Mouse (Mus musculus): ENCODE measurements around the gene Plekhg5.
A peak's percentile ranks its signal among the peaks of the same experiment; 100 is the strongest.

Gene Plekhg5

DNA sequence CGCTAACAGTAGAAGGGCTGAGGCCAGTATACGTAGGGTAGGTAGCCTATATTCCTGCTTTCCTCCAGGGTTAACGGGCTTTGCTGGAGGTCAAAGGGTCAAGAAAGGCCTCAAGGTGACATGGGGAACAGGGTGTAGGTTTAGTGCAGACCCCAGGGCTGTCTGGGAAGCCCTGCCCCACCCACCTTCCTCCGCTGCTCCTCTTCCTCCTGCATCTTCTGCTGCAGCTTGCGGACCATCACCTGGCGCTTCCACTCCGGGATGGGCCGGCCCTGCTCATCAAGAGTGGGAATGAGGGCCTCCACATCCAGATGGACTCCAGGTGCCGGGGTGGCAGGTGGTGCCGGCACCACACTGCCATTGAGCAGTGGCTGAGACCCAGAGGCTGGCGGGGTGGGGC, 55.6 kb downstream of the Plekhg5 start:
- DNase-seq: no peak

DNA sequence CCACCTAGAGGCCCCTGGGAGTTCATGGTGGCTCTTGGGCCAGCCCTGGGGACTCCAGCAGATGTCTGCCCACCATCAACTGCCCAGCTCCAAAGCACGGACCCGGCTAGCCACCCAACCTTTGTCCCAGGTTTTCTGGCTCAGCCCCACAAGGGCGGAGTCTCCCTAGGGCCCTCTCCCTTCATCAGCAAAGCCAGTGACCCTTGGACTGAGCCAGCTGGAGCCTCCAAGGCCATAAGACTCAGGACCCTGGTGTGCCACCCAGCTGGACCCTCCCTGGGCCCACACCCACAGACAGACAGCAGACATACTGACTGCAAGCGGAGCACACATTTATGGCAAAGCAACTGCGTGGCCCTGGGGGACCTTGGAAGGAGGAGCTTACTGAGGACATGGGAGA, 56.5 kb downstream of the Plekhg5 start:
- DNase-seq: no peak

DNA sequence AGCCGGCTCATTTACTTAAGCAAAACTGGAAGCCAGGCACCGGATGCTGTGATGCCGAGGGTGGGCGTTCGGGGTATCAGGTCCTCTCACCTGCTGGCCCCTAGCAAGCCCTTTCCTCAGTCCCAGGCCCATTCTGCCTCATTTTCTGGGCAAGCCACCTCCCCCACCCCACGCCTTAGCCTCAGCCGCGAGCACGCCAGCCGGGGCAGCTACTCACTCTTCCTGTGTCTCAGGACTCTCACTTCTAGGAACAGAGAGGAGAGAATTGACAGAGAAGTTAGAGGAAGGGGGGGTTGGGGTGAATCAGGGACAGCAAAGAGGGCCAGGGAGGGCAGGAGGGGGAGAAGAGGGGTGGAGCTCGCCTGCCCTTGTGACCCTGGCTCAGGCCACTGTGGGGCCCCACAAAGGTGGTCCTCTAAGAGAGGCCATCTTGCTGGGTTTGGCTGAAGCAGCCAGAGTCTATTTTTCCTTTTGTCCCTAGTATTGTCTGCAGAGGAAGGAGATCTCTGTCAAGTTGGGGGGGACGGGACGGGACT, 57.2 kb downstream of the Plekhg5 start:
- DNase-seq: no peak

DNA sequence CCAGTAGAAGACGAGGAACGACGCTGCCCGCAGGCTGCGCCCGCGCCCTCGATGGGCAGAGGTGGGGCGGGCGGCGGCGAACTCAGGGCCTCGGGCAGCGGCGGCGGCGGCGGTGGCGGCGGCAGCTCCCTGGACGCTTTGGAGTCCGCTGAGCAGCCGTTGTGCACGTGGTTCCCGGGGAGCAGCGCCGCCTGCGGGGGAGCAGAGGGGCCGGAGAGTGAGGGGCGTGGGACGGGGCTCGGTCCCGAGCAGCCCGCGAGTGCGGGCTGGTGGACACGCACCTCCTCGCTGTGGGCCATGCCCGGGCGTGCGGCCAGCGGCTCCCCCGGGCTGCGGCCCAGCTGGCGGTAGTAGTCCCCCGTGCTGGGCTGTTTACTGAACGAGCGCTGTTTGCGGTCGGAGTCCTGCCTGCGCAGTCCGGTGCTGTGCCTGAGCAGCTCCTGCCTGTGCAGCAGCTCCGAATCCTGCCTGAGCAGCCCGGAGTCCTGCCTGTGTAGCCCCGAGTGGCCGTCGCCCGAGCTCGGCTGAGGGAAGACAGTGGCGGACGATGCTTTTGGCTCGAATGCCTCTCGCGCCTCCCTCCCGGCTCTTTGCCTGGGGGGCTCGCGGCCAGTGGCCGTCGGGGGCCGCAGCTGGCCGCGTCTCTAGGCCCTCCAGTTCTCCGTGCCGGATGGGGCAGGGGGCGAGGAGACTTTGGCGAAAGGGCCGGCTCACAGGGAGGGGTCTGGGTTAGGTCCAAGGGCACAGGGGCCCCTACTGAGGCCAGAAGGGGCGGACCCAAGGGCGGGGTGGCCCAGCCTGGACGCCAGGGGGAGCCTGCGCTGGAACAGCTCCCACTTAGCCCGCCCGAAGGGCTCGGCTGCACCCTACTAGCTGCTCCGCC, 58.7 kb downstream of the Plekhg5 start:
- peak; percentile 39 for DNase-seq

DNA sequence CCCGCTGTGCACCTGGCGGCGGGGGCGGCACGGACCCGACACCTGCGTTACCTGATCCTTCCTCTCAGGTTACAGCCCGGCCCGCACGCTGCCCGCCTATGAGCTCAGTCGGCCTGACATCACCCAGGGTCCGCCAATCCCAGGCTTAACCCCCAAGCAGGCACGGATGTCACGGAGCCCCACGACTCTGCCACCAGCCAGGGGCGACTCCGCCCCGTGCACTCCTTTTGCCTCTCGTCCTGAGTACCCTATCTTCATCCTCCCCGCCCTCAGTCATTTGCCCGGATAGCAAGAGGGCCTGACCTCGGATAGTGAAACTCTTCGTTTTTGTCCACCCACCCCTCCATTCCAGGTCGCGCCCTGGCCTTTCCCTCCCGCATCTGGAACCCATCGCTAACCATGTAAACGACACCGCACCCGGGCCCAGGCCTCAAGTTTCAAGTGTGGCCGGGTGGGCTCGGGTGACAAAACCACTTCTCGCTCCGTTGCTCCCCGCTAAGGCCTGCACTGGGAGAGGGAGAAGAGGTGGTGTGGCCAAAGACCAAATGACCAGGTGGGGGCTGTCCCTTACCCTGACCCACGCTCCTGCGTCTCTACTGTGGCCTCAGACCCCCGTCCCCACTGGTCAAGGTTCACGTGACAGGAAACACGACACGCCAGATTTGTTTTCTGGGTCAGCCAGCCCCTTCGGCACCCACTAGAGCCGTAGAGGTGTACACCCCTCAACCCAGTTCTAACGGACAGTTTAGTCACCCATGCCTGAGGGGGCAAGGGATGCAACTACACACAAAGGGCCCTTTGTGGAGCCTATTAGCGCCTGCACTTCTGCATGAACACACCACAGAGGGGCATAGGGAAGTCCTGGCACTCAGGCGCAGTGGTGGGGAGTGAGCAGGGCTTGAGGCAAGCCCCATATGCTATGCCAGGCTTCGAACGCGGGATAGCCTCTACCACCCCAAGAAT, 59.8 kb downstream of the Plekhg5 start:
- DNase-seq: no peak

DNA sequence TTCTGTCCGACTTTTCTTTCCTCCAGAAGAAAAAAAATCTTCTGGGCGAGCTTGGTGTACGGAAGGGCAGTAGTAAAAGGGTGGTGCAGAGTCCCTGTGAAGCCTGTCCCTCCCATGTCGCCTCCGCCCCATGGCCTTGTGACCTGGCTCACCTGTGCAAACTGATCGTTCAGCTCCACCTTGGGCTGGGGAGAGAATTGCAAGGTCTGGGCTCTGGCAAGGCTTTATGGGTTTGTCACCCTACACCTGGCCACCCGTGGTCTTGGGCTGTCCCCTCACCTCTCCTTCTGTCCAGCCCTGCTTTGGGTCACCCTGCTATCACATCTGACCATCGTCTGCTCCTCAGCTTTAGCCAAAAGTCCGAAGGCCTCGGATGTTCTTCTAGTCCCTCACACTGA, 60.5 kb downstream of the Plekhg5 start:
- DNase-seq: no peak

DNA sequence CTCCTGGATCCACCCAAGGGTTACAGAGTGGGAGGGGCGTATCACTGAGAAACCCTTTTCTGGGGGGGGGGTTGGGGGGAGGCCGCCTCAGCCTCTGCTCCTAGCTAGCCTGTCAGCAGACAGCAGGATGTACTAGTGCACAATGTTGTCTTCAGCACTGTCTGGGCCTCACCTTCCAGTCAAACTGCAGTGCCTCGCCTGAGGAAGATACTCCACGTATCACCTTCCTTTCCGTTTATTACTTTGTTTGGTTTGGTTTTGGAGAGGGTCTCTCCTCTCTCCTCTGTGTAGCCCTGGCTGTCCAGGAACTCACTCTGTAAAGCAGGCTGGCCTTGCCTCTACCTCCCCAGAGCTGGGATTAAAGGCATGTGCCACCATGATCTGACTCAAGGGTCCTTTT, 60.9 kb downstream of the Plekhg5 start:
- DNase-seq: no peak

DNA sequence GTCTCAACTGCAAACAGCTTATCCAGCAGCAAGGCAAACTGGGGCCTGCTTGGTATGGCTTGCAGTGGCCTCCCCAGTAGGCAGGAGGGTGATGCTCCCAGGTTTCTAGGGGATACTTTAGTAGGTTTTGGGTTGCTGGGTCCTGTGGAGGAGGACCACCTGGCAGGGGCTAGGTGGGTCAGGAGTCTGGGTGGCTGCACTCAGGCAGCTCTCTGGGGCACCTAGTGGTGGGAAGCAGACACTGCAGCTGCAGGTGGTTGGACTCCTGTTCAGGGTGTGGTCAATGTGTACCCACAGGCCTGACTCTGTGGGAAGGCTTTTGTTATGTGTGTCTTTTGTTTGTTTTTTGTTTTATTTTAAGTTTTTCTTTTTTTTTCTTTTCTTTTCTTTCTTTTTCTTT, 62.2 kb downstream of the Plekhg5 start:
- peak; percentile 44 for DNase-seq

DNA sequence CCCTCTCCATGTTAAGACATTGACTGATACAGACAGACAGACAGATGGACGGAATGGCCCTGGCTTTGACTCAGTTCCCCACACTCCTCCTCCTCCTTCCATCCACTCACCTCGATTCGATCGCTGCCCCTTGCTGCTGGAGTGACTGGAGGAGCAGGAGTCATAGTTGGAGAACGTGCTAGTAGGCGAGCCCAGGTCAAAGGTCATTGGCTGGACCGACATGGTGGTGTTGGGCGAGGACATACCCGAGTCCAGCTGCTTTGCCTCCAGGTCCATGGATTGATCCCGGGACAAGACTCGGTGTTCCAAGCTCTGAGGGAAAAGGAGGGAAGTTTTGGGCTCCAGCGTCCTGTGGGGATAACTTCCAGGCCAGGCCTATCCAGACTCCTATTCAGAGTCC, 63.1 kb downstream of the Plekhg5 start:
- no peak for DNase-seq

DNA sequence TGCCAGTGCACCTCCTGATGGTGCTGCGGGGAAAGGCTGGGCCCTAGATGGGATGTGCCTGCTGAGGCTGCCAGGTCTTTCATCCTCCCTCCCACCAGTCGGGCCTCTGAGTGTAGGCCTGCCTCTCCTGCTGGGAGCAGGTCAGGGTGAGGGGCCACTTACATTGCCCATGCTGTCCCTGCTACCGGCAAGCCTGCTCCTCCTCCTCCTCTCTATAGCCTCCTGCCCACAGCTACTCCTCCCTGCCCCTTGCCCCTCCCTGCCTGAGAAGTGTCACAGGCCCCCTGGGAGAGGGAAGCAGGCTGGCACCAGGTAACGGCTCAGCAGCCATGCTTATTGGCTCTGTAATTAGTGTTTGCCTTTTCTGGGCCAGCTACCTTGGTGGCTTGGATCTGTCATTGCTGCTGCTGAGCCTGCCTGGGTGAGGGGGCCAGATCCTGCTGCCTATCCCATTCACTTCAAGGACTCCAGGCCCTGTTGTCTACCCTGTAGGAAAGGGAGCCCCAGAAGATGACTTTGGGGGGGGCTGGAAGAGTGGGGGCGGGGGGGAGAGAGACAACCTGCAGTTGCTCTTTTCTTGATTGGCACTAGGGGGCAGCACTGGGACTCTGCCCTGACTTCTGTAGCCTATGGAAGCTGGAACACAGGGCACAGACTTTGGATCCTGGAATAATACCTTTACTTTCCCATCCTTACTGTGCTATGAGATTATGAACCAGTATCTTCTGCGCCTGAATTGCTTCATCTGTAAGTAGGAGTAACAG, 64.0 kb downstream of the Plekhg5 start:
- no peak for DNase-seq

DNA sequence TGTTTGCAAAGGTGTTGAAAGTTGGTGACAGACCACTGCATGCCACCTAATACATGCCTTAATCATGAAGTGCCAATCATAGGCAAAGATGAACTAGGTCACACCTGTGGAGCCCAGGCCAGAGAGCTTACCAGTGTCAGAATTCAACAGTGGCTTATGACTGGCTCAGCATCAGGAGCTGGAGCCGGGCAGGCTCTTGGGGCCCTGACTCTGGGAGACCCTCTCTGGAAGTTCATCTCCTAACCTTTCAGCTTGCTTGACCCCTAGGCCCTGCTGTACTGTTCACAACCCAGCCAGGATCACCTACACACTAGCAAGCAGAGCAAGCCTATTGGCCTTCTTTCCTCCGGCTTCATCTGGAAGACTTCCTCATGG, 64.6 kb downstream of the Plekhg5 start:
- no peak for DNase-seq

DNA sequence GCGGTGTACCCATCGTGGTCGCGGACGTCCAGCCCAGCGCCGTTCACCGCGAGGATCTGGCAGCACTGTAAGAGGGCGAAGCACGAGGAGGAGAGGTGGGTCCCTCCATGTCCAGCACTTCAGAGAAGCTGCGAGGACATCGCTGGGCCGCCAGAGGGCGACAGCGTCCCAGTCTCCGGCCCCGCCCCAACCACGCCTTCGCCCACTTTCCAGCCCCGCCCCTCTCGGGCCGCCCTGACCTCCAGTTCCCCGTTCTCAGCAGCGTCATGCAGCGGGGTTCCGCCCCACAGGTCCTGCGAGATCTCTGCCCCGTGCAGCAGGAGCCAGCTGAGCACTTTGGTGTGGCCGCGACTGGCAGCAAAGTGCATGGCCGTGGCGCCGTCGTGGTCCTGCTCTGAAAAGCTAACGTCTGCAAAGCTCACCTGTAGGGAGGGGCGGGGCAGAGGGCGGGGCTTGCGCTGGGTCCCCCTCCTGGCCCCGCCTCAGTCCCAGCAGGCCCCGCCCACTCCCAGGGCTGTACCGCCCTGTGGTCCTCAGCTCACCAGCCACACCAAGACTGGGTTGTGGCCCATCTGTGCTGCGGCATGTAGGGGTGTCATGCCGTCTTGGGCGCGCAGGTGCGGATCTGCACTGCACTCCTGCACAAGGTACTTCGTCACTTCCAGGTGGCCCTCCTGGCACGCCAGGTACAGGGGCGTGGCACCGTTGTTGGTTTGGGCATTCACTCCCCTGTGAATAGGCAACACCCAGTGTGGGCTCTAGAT, 66.4 kb downstream of the Plekhg5 start:
- peak; percentile 76 for DNase-seq

DNA sequence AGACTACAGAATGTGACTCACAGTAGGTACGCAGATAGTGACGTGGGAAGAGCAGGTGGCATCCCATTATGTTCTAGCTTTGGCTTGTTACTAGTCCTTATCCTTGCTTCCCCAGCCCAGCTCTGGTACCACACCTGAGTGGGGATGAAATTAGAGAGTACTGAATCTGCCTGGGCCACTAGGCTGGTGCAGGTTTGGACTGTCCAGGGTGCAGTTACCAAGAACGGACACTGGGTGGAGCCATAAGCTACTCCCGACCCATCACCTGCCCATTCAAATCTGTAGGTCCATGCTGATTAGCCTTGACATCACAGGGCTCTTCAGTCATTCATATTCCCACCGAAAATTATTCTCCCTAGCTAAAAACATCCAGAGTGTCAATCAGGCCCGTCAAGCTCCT, 68.1 kb downstream of the Plekhg5 start:
- DNase-seq: no peak

DNA sequence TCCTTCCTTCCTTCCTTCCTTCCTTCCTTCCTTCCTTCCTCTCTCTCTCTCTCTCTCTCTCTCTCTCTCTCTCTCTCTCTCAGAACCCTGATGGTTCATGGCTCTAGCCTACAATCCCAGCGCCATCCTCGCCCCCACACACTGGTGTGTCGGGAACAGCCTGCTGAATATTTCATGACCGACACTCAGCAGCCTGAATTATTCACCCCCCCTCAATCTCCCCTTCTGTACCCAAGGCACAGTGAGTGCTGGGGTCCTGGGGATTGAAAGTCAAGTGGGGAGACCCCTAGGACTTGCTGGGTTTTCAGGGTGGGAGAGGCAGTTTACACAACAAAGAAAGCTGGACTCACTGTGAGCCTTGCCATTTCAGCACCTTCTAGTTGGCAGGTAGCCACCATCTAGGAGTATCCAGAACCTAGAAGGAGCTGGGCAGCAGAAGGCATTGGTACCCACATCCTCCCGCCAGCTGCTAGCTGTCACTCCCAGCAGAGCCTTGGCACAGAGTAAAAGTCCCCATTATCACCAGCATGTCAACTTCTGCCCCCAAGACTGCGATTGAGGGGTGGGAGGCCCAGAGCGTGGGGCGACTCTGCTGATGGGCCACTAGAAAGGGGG, 69.3 kb downstream of the Plekhg5 start:
- peak; percentile 72 for DNase-seq

DNA sequence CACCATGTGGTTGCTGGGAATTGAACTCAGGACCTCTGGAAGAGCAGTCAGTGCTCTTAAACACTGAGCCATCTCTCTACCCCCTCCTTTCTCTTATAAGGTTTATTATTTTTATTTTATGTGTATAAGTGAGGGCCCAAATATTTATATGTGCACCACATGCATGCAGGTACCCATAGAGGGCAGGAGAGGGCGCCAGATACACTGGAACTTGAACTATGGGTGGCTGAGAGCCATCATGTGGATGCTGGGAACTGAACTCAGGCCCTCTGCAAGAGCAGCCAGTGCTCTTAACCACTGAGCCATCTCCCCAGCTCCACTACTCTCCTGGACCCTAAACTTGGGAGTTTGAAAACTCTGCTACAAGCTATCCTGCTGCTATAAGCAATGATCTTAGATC, 71.3 kb downstream of the Plekhg5 start:
- DNase-seq: no peak

DNA sequence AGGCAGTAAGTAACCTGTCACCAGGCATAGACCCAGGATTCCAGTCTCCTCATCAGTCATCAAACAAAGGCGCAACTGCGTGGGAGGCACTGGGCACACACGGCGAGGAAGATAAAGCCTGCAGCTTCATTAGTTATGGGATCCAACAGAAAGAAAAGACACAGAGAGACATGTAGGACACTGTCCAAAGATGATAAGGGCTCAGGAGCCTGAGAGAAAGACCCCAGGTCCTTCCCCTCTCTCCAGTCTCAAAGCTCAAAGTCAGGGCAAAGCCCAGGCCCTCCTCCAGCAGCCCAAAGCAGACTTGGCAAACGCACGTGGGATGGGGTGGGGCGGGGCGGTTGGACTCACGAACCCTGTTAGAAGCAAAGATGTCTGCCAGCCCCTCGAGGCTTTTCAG, 73.2 kb downstream of the Plekhg5 start:
- DNase-seq: no peak

DNA sequence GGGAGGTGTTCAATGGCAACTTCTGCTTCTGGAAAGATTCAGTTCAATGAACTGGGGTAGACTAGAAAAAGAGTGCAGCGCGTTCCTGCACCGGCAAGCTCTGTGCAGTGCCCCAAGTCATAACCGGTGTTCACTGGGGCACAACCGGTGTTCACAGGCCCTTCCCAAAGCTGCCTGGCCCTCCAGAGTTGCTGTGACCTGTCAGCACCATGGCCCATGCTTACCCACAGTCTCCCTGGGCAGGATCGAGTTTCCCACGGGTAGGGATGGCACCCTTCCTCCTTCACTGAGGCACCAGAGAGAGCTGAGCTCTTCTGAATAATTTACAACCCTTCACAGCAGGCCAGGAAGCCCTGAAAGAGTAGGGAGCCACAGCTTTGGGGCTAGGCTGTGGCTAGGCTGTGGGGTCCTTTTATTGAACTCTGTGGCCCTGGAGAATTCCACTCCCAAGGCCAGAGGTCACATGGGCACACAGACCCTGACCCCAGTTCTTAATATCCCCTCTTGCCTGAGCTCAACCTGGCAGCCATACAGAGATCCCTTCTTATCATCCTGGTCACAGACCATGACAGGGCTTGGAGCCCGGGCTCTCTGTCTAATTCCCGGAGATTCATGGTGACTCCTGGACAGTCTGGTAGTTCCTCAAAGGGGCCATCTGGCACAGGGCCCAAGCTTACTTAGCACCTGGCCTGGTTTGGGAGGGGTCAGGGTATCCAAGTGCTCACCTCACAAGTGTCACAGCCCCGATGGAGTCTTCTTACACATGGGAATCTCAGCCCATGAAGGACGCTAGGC, 73.9 kb downstream of the Plekhg5 start:
- no peak for DNase-seq

DNA sequence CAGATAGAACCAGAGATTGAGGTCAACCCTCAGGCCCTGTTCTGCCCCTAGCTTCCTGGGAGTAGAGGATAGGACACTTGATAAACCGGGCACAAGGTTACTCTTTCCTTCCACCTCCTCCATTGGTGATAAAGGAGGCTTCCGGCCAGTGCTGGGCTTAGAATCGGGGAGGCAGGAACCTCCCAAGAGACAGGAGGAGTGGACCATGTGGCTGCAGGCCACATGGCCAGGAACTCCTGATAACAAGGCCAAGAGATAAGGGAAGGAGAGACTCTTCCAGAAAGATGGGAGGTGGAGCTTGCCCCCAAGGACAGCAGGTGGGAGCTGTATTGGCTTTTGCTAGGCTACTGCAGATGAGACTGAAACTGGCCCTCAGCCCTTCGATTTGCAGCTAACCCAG, 78.2 kb downstream of the Plekhg5 start:
- DNase-seq: no peak

DNA sequence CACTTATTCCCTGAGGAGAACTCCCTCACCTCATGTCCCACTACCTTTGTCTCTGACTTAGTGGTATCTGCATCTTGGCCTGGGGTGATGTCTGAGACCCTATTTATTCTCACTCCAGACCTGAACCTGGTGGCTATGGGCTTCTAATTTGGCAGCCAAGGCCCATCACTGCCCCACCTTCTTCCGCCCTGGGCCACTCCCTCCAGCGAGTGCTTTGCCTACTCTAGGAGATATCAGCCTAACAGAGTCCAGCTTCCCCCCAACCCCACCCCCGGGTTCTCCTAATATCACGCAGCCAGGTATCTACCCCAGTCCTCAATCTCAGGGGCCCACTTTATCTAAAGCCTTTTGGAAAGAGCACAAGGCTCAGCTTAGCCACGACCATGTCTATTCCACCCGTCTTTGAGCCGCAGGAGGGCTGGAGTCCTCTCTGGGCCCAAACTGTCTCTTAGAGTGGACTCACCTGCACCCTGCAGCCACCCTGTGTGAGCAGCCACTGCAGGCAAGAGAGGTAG, 79.2 kb downstream of the Plekhg5 start:
- no peak for DNase-seq

DNA sequence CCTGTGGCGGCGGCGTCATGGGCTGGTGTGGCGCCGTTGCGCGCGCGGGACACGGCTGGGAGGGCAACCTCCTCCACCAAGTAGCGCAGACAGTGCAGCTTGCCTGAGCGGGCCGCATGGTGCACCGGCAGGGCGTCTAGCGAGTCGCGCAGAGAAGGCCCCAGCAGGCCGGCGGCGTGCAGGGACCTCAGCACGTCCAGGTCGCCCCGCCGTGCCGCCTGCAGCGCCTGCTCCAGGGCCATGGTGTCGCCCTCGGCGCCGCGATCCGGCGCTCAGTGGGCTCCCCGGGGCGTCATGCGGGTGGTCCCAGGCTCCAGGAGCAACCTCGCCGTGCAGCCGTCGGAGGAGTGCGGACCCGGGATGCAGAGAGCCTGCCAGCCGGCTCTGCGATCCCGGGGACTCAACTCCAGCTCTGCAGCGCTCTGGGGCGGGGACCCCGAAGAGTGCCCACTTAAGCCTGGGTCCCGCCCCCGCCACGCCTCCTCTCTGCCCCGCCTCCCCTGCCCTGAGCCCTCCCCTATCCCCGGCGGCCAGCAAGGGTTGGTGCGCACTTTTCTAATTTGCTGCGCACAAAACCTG, 79.8 kb downstream of the Plekhg5 start, which contains the start of gene Espn:
Gene Espn (minus strand): TSS at position 406 of the 579 bp plus-strand sequence.
- no peak for DNase-seq

Data from right cerebral cortex, adult 18-20 months (tissue).